ENCODE assay signal across 10 mouse cellular contexts in genomic region chr1:75369984-75370660, GRCm38 (mm10). TPM values are rescaled to one million over a fixed set of nuclear protein-coding genes. Genes with fewer than 3 reads are reported as not detected.
DNase-seq lines count a peak whose midpoint lies in the region; ATAC-seq and TF ChIP-seq lines count a peak whose summit lies in the region.
"Had no signal": no experiment of that assay in that cellular context is flagged by ENCODE, and none has a peak within 500 bp of the region (broad histone marks: within the 10 kb centered on the region; RNA-seq: fewer than 3 reads in every experiment).

No protein-coding gene starts in this region.

- peak; percentile 86 for DNase-seq in midbrain, embryonic 11.5 days (ENCODE audit: low spot score, missing footprints)
- DNase-seq in midbrain, embryonic 10.5 days (ENCODE audit: low spot score) = no peak
- DNase-seq in gastrocnemius, adult 18-20 months (ENCODE audit: low spot score) = peak; percentile 90
- peak; percentile 69 for DNase-seq in kidney, adult 18-20 months
- DNase-seq in lung, postnatal 0 days (ENCODE audit: low spot score) = peak; percentile 66
- DNase-seq in urinary bladder, postnatal 4 days (ENCODE audit: low spot score in 2 of 2) = no peak
- no peak for DNase-seq in thymus, postnatal 14 days
- no peak for DNase-seq in right cerebral cortex, postnatal 25 days

- ATAC-seq in midbrain, embryonic 11.5 days (ENCODE audit: low FRiP score) = no peak
- ATAC-seq in lung, postnatal 0 days = peak; percentile 64

- H3K9me3 ChIP-seq in midbrain, embryonic 11.5 days (ENCODE audit: control insufficient read depth, low read length) = no peaks in the 10 kb centered on the region
- no peaks in the 10 kb centered on the region for H3K9me3 ChIP-seq in midbrain, embryonic 10.5 days (replicated peaks)
- H3K9me3 ChIP-seq in lung, postnatal 0 days (ENCODE audit: low read length) = no peaks in the 10 kb centered on the region
- H3K9me3 ChIP-seq: embryonic facial prominence, embryonic 13.5 days; megakaryocyte, embryonic 14.5 days had no signal

- peaks cover 10% of the 10 kb centered on the region for H3K4me1 ChIP-seq in midbrain, embryonic 11.5 days (ENCODE audit: control insufficient read depth, insufficient read depth, low read length)
- peaks cover 38% of the 10 kb centered on the region for H3K4me1 ChIP-seq in midbrain, embryonic 10.5 days
- H3K4me1 ChIP-seq in lung, postnatal 0 days (ENCODE audit: insufficient read depth, low read depth, low read length) = no peaks in the 10 kb centered on the region
- H3K4me1 ChIP-seq: megakaryocyte, embryonic 14.5 days had no signal

- no peak for TF ChIP-seq EP300 in lung, postnatal 0 days (IDR thresholded peaks at IDR 0.05)

- H3K4me3 ChIP-seq in midbrain, embryonic 11.5 days (ENCODE audit: low read depth, low read length) = no peak overlapping the region
- no peak overlapping the region for H3K4me3 ChIP-seq in midbrain, embryonic 10.5 days
- no peak overlapping the region for H3K4me3 ChIP-seq in lung, postnatal 0 days (ENCODE audit: low read depth, low read length)
- H3K4me3 ChIP-seq: embryonic facial prominence, embryonic 13.5 days; megakaryocyte, embryonic 14.5 days had no signal

- no peak overlapping the region for H3K9ac ChIP-seq in midbrain, embryonic 11.5 days (ENCODE audit: low read length)
- no peak overlapping the region for H3K9ac ChIP-seq in lung, postnatal 0 days (replicated peaks; ENCODE audit: low read depth)
- H3K9ac ChIP-seq: embryonic facial prominence, embryonic 13.5 days had no signal

- TF ChIP-seq CTCF in lung, postnatal 0 days (IDR thresholded peaks at IDR 0.05) = no peak

- no peak overlapping the region for H3K27ac ChIP-seq in midbrain, embryonic 11.5 days (ENCODE audit: low read depth, low read length)
- no peak overlapping the region; the same call in 1 of the 2 replicates for H3K27ac ChIP-seq in midbrain, embryonic 10.5 days (replicated peaks)
- H3K27ac ChIP-seq in lung, postnatal 0 days (ENCODE audit: low read length) = no peak overlapping the region
- H3K27ac ChIP-seq: embryonic facial prominence, embryonic 13.5 days had no signal

- H3K27me3 ChIP-seq in midbrain, embryonic 11.5 days (ENCODE audit: control insufficient read depth, insufficient read depth, low read length) = peaks cover 9% of the 10 kb centered on the region
- peaks cover 35% of the 10 kb centered on the region for H3K27me3 ChIP-seq in midbrain, embryonic 10.5 days (ENCODE audit: low read depth, poor library complexity, severe bottlenecking)
- H3K27me3 ChIP-seq in lung, postnatal 0 days (replicated peaks; ENCODE audit: insufficient read depth, low read length) = no peaks in the 10 kb centered on the region

- WGBS in midbrain, embryonic 11.5 days = 44% methylated on average over 13 of the region's 13 CpGs
- 54% methylated on average over 13 of the region's 13 CpGs for WGBS in midbrain, embryonic 10.5 days
- 26% methylated on average over 13 of the region's 13 CpGs for WGBS in lung, postnatal 0 days

- no peak overlapping the region for H3K4me2 ChIP-seq in midbrain, embryonic 11.5 days
- H3K4me2 ChIP-seq in lung, postnatal 0 days (replicated peaks; ENCODE audit: low read depth, low read length) = no peak overlapping the region
- H3K4me2 ChIP-seq: embryonic facial prominence, embryonic 13.5 days had no signal

- H3K36me3 ChIP-seq in midbrain, embryonic 11.5 days (ENCODE audit: control insufficient read depth, insufficient read depth, low read length) = no peaks in the 10 kb centered on the region
- H3K36me3 ChIP-seq in midbrain, embryonic 10.5 days = no peaks in the 10 kb centered on the region
- no peaks in the 10 kb centered on the region for H3K36me3 ChIP-seq in lung, postnatal 0 days (ENCODE audit: insufficient read depth, low read length)
- H3K36me3 ChIP-seq: embryonic facial prominence, embryonic 13.5 days had no signal

RNA-seq across cellular contexts. Expression of gene Speg, which starts 5.0 kb away (rescaled TPM):
- 13.4 and 15.2 TPM in 2 replicates for polyA plus RNA-seq in midbrain, embryonic 11.5 days (2014; fragmentation: Nextera tagmentation; extraction: Ambion mirVana)
- polyA plus RNA-seq in midbrain, embryonic 10.5 days (2016; fragmentation: Nextera tagmentation; extraction: Ambion mirVana) = 23.6 and 26.9 TPM in 2 replicates
- total RNA-seq in gastrocnemius, adult 18-20 months (2021) = 100 to 1,000 TPM; 255 to 257 TPM
- 15.4 and 16.4 TPM in 2 replicates for polyA plus RNA-seq in lung, postnatal 0 days (2015; fragmentation: Nextera tagmentation; extraction: Ambion mirVana)

RNA-seq across cellular contexts. Expression of gene Des, which starts 10.0 kb away (rescaled TPM):
- 0.52 and 0.68 TPM in 2 replicates for polyA plus RNA-seq in midbrain, embryonic 11.5 days (2014; fragmentation: Nextera tagmentation; extraction: Ambion mirVana)
- polyA plus RNA-seq in midbrain, embryonic 10.5 days (2016; fragmentation: Nextera tagmentation; extraction: Ambion mirVana) = 1.1 and 2.8 TPM in 2 replicates
- total RNA-seq in gastrocnemius, adult 18-20 months (2021) = 1,000 to 10,000 TPM; 2,427 to 2,600 TPM
- 59.4 and 67.3 TPM in 2 replicates for polyA plus RNA-seq in lung, postnatal 0 days (2015; fragmentation: Nextera tagmentation; extraction: Ambion mirVana)

RNA-seq across cellular contexts. Expression of gene Dnpep, which starts 52.3 kb away (rescaled TPM):
- polyA plus RNA-seq in midbrain, embryonic 11.5 days (2014; fragmentation: Nextera tagmentation; extraction: Ambion mirVana) = 149 TPM in 2 replicates
- 157 and 176 TPM in 2 replicates for polyA plus RNA-seq in midbrain, embryonic 10.5 days (2016; fragmentation: Nextera tagmentation; extraction: Ambion mirVana)
- 10 to 100 TPM; 42.4 to 47.6 TPM for total RNA-seq in gastrocnemius, adult 18-20 months (2021)
- polyA plus RNA-seq in lung, postnatal 0 days (2015; fragmentation: Nextera tagmentation; extraction: Ambion mirVana) = 109 TPM in 2 replicates

Comparison
In these comparisons a context has a peak if more than half of its experiments do, and no peak if none do; other contexts are left out.
1. DNase-seq: peak in midbrain, embryonic 11.5 days (single experiment), gastrocnemius, adult 18-20 months (single experiment), kidney, adult 18-20 months (single experiment) and lung, postnatal 0 days (single experiment); none in midbrain, embryonic 10.5 days (single experiment), urinary bladder, postnatal 4 days (0 of 2), thymus, postnatal 14 days (single experiment) and right cerebral cortex, postnatal 25 days (single experiment).
2. RNA of gene Des, which starts 10.0 kb away (polyA plus RNA-seq): 59.4 to 67.3 TPM in lung, postnatal 0 days; 1.1 to 2.8 TPM in midbrain, embryonic 10.5 days and 0.52 to 0.68 TPM in midbrain, embryonic 11.5 days; every median in the first group is over 10 times any median in the second.